Mouse (Mus musculus) liver, embryonic 11.5 days (tissue): ENCODE data around the gene Cd19. TPM values are rescaled to one million over a fixed set of nuclear protein-coding genes. Genes with fewer than 3 reads are reported as not detected.

Experiments
- ATAC-seq: fragments of 200-750 bp; cut with Nextera tagmentation; replicated peaks from 2 replicates; pipeline ENCODE4 v1.8.0; 2017; ENCODE audit warnings: moderate number of reproducible peaks, mild to moderate bottlenecking, moderate TSS enrichment, moderate library complexity; ENCODE audit not compliant: low FRiP score
- DNase-seq: peaks from one replicate; pipeline ENCODE4 v3.0.0-alpha.2; 2017; ENCODE audit warnings: low spot score
- H3K27ac ChIP-seq: fragments of 300-500 bp; sonication (generic); 2 replicates; pipeline ENCODE4 v1.5.1; 2014; ENCODE audit warnings: mild to moderate bottlenecking, low read depth, low read length, control low read depth
- H3K27me3 ChIP-seq: fragments of 300-500 bp; sonication (generic); replicated peaks from 2 replicates; pipeline ENCODE4 v1.6.1; 2014; ENCODE audit warnings: low read length, mixed read lengths; ENCODE audit not compliant: control insufficient read depth, insufficient read depth
- H3K36me3 ChIP-seq: fragments of 300-500 bp; sonication (generic); 2 replicates; pipeline ENCODE4 v1.6.1; 2014; ENCODE audit warnings: mild to moderate bottlenecking, low read length, moderate library complexity, mixed read lengths; ENCODE audit not compliant: control insufficient read depth, insufficient read depth
- H3K4me1 ChIP-seq: fragments of 300-500 bp; sonication (generic); replicated peaks from 2 replicates; pipeline ENCODE4 v1.6.1; 2014; ENCODE audit warnings: low read length, mixed read lengths; ENCODE audit not compliant: control insufficient read depth, insufficient read depth
- H3K4me2 ChIP-seq: fragments of 300-500 bp; sonication (generic); 2 replicates; pipeline ENCODE4 v1.6.1; 2014; ENCODE audit warnings: mild to moderate bottlenecking, control low read depth, moderate library complexity
- H3K4me3 ChIP-seq: fragments of 300-500 bp; sonication (generic); 2 replicates; pipeline ENCODE4 v1.5.1; 2014; ENCODE audit warnings: low read depth, low read length, control low read depth
- H3K9ac ChIP-seq: fragments of 300-500 bp; sonication (generic); 2 replicates; pipeline ENCODE4 v1.6.1; 2014; ENCODE audit warnings: low read depth, low read length, control low read depth
- H3K9me3 ChIP-seq: fragments of 300-500 bp; sonication (generic); 2 replicates; pipeline ENCODE4 v1.6.1; 2016; ENCODE audit warnings: low read length, inconsistent platforms, mixed read lengths; ENCODE audit not compliant: control insufficient read depth
- WGBS: fragments of 180-500 bp; shearing (Covaris S2); extraction: QIAGEN DNeasy Blood & Tissue Kit; methylation state at CpG from one replicate; pipeline ENCODE4 v1.1.7; 2014; 5-methylcytosine and 5-hydroxymethylcytosine counted together
- microRNA-seq: library from miRNA; unstranded; fragments of <30 nt; microRNA quantifications from one replicate; pipeline ENCODE4, GENCODE M21; 2017; ENCODE audit warnings: borderline number of aligned reads
- polyA plus RNA-seq: library from polyadenylated mRNA; unstranded; fragments of >200 nt; fragmentation: Nextera tagmentation; extraction: Ambion mirVana; gene quantifications from 2 replicates; pipeline ENCODE4 v1.2.1, GENCODE M21; 2014

Cd19 gene
- polyA plus RNA-seq, 1 experiment from 2014 or later = not detected

DNA sequence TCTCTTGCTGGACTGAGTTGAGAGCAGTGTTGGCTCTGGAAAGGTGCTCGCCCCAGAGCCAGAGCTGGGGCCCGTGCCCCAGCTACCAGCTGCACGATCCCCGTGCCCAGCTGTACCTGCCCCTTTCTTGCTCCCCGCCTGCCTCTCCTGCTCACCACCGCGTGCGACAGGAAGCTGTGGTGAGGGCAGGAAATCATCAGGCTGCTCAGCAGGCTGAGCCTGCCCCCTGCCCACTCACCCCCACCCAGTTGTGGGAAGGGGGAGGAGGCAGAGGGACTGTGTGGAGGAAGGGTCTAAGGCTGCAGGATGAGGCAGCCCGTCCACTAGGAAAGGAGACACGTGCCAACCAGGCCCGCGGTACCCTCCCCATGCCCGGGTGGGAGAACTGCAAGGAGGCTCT lies 45.3 kb downstream of the Cd19 start, which contains the start of gene Lat:
TSS of gene Lat (minus strand) at position 178 of the 400 bp plus-strand sequence.
- H3K27me3 ChIP-seq = no peaks in the 10 kb centered on the region
- H3K4me2 ChIP-seq = peak within 1 kb of the TSS; percentile 46
- H3K4me1 ChIP-seq = peaks cover 4% of the 10 kb centered on the region; the same call in 1 of the 2 replicates
- H3K36me3 ChIP-seq = peaks cover 17% of the 10 kb centered on the region
- H3K9me3 ChIP-seq = no peaks in the 10 kb centered on the region
- H3K4me3 ChIP-seq = peak within 1 kb of the TSS; percentile 35
- DNase-seq = no peak
- WGBS = 36% methylated on average over 13 of the region's 13 CpGs
- peak within 1 kb of the TSS; percentile 51 for H3K9ac ChIP-seq
- H3K27ac ChIP-seq = no peak within 1 kb of the TSS
- ATAC-seq = peak; percentile 43

- peak overlapping the region; percentile 35; the same call in 1 of the 2 replicates for H3K4me3 ChIP-seq
- ATAC-seq (no peak), DNase-seq (no peak)
- H3K9me3 ChIP-seq = no peaks in the 10 kb centered on the region
- no peak overlapping the region for H3K27ac ChIP-seq
- H3K36me3 ChIP-seq = peaks cover 16% of the 10 kb centered on the region
- no peak overlapping the region for H3K9ac ChIP-seq
- peaks cover 4% of the 10 kb centered on the region; the same call in 1 of the 2 replicates for H3K4me1 ChIP-seq
- H3K27me3 ChIP-seq = no peaks in the 10 kb centered on the region
- 82% methylated on average over 8 of the region's 8 CpGs for WGBS
- peak overlapping the region; percentile 46; the same call in 1 of the 2 replicates for H3K4me2 ChIP-seq
Measured at GRCm38 (mm10) chr7:126368367-126368766, 46.3 kb downstream of the Cd19 start.

DNA sequence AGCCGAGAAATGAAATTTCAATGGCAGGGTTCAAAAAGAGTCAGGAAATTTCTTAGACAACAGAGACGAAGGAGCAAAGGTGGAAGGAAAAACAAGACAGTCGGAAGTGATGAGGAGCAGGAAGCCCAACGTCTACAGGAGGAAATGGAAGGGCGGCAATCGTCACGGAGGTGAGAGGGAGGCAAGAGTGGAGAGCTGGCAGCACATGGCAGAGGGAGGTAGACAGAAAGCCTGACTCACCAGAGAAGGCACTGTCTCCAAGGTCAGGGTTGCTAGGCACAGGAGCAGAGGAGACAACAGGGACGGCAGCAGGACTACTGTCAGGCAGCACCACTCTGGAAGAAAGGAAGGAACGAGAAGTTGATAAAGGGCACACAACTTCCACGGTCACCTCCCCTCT lies 47.1 kb downstream of the Cd19 start:
- Histone ChIP-seq H3K4me3 (no peak overlapping the region), H3K27ac (no peak overlapping the region), H3K9ac (no peak overlapping the region), H3K36me3 (peaks cover 12% of the 10 kb centered on the region), H3K27me3 (no peaks in the 10 kb centered on the region), H3K9me3 (no peaks in the 10 kb centered on the region), H3K4me2 (no peak overlapping the region; the same call in 1 of the 2 replicates), H3K4me1 (peaks cover 4% of the 10 kb centered on the region; the same call in 1 of the 2 replicates)
- 69% methylated on average over 10 of the region's 10 CpGs for WGBS
- ATAC-seq (no peak), DNase-seq (no peak)

DNA sequence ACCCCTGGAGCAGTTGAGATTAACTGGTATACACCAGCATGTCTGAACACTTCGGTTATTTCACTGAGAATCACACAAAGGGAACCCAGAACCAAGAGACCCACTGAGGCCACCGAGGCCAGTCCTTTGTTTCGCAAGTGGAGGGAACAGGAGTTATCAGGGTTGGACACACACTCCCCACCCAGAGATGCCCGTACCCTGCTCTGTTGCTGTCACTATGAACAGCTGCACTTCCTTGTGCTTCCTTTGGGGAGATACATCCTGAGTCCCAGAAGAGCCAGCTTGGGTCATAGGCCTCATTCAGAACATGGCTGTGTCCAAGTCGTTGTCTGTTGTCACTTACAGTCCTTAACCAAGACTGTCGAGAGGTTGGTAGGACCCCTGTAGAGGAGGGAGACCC lies 51.7 kb downstream of the Cd19 start:
- Histone ChIP-seq H3K9me3 (no peaks in the 10 kb centered on the region), H3K27ac (no peak overlapping the region), H3K36me3 (no peaks in the 10 kb centered on the region), H3K4me1 (no peaks in the 10 kb centered on the region), H3K4me3 (no peak overlapping the region), H3K27me3 (no peaks in the 10 kb centered on the region), H3K9ac (0 out of 2 replicates have a peak overlapping the region, but pooled peaks have one; percentile 16), H3K4me2 (no peak overlapping the region)
- DNase-seq (no peak), ATAC-seq (0 out of 2 replicates have a peak, but pooled peaks have one; percentile 41)
- WGBS = 57% methylated on average over 6 of the region's 6 CpGs

- no peak overlapping the region for H3K4me3 ChIP-seq
- no peak overlapping the region; the same call in 1 of the 2 replicates for H3K4me2 ChIP-seq
- DNase-seq = no peak
- H3K27me3 ChIP-seq = no peaks in the 10 kb centered on the region
- 64% methylated on average over 13 of the region's 13 CpGs for WGBS
- H3K36me3 ChIP-seq = no peaks in the 10 kb centered on the region
- H3K9me3 ChIP-seq = no peaks in the 10 kb centered on the region
- no peak overlapping the region for H3K27ac ChIP-seq
- peaks cover 30% of the 10 kb centered on the region for H3K4me1 ChIP-seq
- ATAC-seq = no peak
- H3K9ac ChIP-seq = no peak overlapping the region
Measured at GRCm38 (mm10) chr7:126359049-126359448, 55.6 kb downstream of the Cd19 start.

Small RNA genes lying within 50 kb of the gene (microRNA-seq; reads per million reads assigned to microRNA genes)
- gene Mir7058 = not detected

Other genes with a start within 250 kb of the Cd19 start
- 58.7 and 59.7 TPM in 2 replicates for gene Xpo6, start 214.4 kb downstream of the Cd19 start, polyA plus RNA-seq
- gene Sbk1, start 142.3 kb downstream of the Cd19 start, polyA plus RNA-seq = 13.6 and 14.2 TPM in 2 replicates
- 18.8 and 20.3 TPM in 2 replicates for gene Lat, start 45.3 kb downstream of the Cd19 start, polyA plus RNA-seq
- 43.8 and 43.9 TPM in 2 replicates for gene Spns1, start 37.4 kb downstream of the Cd19 start, polyA plus RNA-seq
- 3.6 and 4.0 TPM in 2 replicates for gene Nfatc2ip, start 18.2 kb downstream of the Cd19 start, polyA plus RNA-seq
- gene Rabep2, start 13.9 kb upstream of the Cd19 start, polyA plus RNA-seq = 15.6 and 16.0 TPM in 2 replicates
- 1.3 TPM in 2 replicates for gene Atp2a1, start 48.2 kb upstream of the Cd19 start, polyA plus RNA-seq
- 26.2 and 26.4 TPM in 2 replicates for gene Sh2b1, start 60.5 kb upstream of the Cd19 start, polyA plus RNA-seq
- 193 and 211 TPM in 2 replicates for gene Tufm, start 72.5 kb upstream of the Cd19 start, polyA plus RNA-seq
- gene Atxn2l, start 88.5 kb upstream of the Cd19 start, polyA plus RNA-seq = 71.4 and 75.7 TPM in 2 replicates
- gene Eif3c, start 151.5 kb upstream of the Cd19 start, polyA plus RNA-seq = 195 and 201 TPM in 2 replicates
- gene Apobr, start 170.1 kb upstream of the Cd19 start, polyA plus RNA-seq = 0.68 and 1.4 TPM in 2 replicates
- gene Cln3, start 170.9 kb upstream of the Cd19 start, polyA plus RNA-seq = 19.7 and 25.2 TPM in 2 replicates
- gene Il27, start 180.1 kb upstream of the Cd19 start, polyA plus RNA-seq = not detected in 2 replicates
- gene Nupr1, start 216.0 kb upstream of the Cd19 start, polyA plus RNA-seq = 4.3 and 7.1 TPM in 2 replicates
- 53.7 and 64.5 TPM in 2 replicates for gene Sgf29, start 234.4 kb upstream of the Cd19 start, polyA plus RNA-seq